Mouse (Mus musculus) large intestine, adult 2 months (tissue): ENCODE results near the gene Npas3. TPM values are rescaled to one million over a fixed set of nuclear protein-coding genes. Genes with fewer than 3 reads are reported as not detected.

Experiments used
- DNase-seq: peaks from one replicate; pipeline ENCODE4 v3.0.0-alpha.2; 2012; ENCODE audit warnings: low read depth, low spot score
- WGBS: fragments of 180-500 bp; shearing (Covaris S2); methylation state at CpG from one replicate; pipeline ENCODE4 v1.1.7; 2018; 5-methylcytosine and 5-hydroxymethylcytosine counted together
- polyA plus RNA-seq: library from polyadenylated mRNA; depleted of rRNA; stranded (reverse); fragments of >200 nt; gene quantifications from 2 replicates; pipeline ENCODE4 v1.2.3, GENCODE M21; 2012

The Npas3 gene
- polyA plus RNA-seq, 1 experiment = 0.04 TPM

GRCm38 (mm10) chr12:53365751-53366150 lies 117.3 kb downstream of the Npas3 start:
- WGBS = 90% methylated on average over 5 of the region's 5 CpGs

DNA sequence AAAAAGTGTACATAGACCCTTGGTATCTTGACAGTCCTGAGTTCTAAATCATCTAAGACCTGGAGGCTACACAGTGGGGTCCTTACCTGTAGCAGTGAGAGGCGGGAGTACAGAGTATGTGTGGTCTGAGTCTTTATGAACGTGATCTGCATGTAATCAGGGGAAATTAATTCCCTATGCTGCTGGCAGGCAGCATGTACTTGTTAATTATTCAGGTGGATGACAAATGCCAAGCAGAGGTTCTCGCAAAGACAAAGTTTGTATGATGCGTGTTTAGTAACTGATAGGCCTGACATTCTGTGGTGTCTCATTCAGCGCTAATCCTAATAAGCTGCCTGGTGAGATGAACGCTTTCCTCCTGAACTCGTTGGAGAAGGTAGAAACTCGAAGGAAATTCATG lies 136.4 kb downstream of the Npas3 start:
- WGBS = 86% methylated on average over 8 of the region's 8 CpGs
- no peak for DNase-seq

More at GRCm38 (mm10) chr12:53365751-53366150, 117.3 kb downstream of the Npas3 start:
- DNase-seq = no peak

DNA sequence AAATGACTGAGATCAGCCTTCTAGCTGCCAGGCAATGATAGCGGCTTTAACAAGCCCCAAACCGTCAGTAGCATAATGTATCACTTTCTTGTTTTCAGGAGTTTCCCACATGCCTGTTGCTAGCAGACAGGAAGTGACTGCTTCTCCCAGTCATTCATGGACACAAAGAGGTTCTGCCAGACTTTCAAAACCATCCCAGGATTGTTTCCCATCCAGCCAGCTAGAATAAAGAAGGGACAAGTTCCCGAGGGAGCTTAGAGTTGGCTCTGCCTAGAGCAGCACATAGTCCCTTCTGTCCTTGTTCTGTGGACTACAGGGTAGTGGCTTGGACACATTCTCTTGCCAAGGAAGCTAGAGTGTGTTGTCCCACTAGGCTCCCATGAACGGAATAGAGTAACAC lies 157.4 kb downstream of the Npas3 start:
- DNase-seq = no peak
- WGBS = 60% methylated on average over 4 of the region's 4 CpGs

- DNase-seq = no peak
- WGBS = 25% methylated on average over 3 of the region's 3 CpGs
These were observed 159.3 kb downstream of the Npas3 start for GRCm38 (mm10) chr12:53407776-53408175.

GRCm38 (mm10) chr12:53409711-53410110 lies 161.2 kb downstream of the Npas3 start:
- WGBS = 70% methylated on average over 4 of the region's 4 CpGs
- DNase-seq = no peak

DNA sequence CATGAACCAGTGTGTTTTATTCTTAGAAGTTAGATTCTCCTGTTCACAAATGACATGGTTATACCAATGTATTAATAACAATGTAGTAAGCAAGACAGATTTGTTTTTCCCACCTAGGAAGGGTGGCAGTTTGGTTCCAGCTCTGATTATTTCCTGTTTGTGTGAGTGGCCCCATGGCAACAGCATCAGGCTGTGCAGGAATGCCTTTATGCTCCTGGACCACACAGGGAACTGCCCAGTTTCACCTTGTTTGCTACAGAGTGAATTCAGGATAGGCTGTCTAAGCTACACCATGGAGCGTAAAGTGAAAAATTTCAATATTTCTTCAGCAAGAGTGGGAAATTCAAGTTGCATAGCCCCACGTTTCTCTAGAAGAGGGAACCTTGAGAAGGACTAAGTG lies 162.2 kb downstream of the Npas3 start:
- 93% methylated on average over 2 of the region's 2 CpGs for WGBS
- DNase-seq = no peak

DNA sequence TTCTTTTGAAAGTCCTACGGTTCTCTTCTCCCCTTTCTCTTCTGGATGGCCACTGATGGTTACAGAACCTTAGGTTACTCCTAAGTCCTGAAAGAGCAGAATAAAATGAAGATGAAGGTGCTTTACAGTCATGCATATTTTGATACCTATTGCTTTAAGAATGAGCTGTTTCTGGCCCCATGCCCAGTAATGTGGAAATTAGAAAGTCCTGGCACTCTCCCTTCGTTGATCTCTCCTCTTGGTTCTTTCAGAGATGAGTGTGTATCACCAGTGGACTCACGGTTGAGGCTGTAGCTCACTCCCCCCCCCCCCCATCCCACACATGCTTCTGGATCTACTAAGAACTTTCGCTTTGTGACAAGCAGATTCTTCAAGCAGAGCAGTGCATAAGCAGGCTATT lies 167.6 kb downstream of the Npas3 start:
- 48% methylated on average over 4 of the region's 4 CpGs for WGBS
- DNase-seq = no peak

GRCm38 (mm10) chr12:53421701-53422100 lies 173.2 kb downstream of the Npas3 start:
- DNase-seq = no peak
- 70% methylated on average over 4 of the region's 4 CpGs for WGBS

GRCm38 (mm10) chr12:53423631-53424030 lies 175.2 kb downstream of the Npas3 start:
- DNase-seq = no peak
- WGBS = 72% methylated on average over 2 of the region's 2 CpGs

GRCm38 (mm10) chr12:53426006-53426405 lies 177.5 kb downstream of the Npas3 start:
- DNase-seq = no peak
- 80% methylated on average over 2 of the region's 2 CpGs for WGBS

- WGBS = 83% methylated on average over 10 of the region's 10 CpGs
- DNase-seq = no peak
These were observed 178.7 kb downstream of the Npas3 start for GRCm38 (mm10) chr12:53427153-53427552.

GRCm38 (mm10) chr12:53442029-53442428 lies 193.6 kb downstream of the Npas3 start:
- 24% methylated on average over 2 of the region's 2 CpGs for WGBS
- DNase-seq = no peak

- 50% methylated on average over 8 of the region's 8 CpGs for WGBS
- no peak for DNase-seq
These were observed 199.0 kb downstream of the Npas3 start for GRCm38 (mm10) chr12:53447469-53447868.

GRCm38 (mm10) chr12:53448040-53448439 lies 199.6 kb downstream of the Npas3 start:
- no peak for DNase-seq
- 17% methylated on average over 3 of the region's 3 CpGs for WGBS

DNA sequence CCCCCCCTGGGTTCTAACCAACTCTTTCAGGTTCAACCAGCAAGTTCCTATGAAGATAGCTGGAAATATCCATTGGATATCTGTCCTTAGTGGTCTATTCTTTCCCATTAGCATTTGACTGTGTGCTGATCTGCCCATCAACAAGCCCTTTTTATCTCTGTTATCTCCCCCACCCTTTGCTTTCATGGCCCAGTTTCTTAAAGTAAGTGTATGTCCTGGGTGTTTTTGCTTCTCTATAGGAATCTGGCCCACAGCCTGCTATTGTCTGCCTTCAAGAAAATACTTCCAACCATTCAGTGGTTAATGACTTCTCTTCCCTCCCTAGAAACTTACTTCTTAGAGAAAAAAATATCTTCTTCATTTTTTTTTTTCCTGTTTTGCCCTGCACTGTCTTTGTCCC lies 219.1 kb downstream of the Npas3 start:
- DNase-seq = no peak

DNA sequence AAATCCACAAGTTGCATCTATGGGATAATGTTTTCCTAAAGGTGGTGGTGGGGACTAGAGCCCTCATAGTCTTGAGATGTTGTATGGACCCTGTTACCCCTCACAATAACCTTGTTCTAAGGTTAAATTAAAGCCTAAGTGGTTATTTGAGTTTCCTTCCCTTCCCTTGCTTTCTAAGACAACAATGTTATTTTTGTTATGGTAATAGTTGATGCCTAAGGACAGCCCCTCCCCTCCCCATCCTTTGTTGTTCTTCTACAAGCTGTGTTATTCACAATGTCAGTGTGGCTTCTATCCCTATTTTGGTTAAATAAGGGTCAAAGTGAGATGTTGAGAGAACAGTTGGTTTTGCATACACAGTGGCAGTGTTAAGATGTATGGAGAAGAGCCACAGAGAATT lies 226.0 kb downstream of the Npas3 start:
- no peak for DNase-seq

DNA sequence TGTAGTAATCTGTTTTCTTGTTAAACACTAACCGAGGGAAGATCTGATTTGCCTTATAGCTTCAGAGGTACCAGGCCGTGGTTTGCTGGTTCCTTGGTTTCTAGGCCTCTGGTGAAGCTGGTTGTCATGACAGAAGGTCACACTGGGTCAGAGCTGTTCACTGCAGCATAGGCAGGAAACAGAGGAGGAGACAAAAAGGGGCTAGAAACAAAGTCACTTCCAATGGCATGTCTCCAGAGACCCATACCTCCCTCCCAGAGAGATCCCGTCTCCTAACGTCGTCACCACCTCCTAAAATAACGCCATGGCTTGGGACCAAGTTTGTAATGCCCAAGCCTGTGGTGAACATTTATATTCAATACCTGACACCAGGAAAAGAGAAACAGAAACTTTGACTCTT lies 236.4 kb downstream of the Npas3 start:
- 79% methylated on average over 6 of the region's 6 CpGs for WGBS

GRCm38 (mm10) chr12:53496386-53496785 lies 247.9 kb downstream of the Npas3 start:
- DNase-seq = no peak

More for the DNA sequence above, 236.4 kb downstream of the Npas3 start:
- DNase-seq = no peak

DNA sequence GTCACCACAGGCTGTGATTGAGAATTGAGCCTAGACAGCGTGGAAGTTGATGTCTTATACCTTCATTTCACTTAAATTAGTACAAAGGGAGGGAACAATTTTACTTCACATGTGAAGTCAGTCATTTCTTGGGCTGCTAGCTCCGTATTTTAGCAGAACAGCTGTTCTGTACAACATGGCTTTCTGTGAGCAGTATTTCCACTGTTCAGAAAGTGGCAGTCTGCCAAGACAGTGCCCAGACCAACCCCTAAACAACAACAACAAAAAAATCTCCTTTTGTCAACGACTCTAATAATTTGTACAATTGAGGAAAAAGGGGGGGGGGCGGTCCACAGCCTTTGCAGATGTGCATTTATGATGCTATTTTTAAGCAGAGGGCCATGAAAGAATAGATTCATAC lies 266.4 kb downstream of the Npas3 start:
- DNase-seq = no peak

GRCm38 (mm10) chr12:53519556-53519955 lies 271.1 kb downstream of the Npas3 start:
- 86% methylated on average over 4 of the region's 4 CpGs for WGBS

More for the DNA sequence above, 266.4 kb downstream of the Npas3 start:
- 68% methylated on average over 4 of the region's 4 CpGs for WGBS

DNA sequence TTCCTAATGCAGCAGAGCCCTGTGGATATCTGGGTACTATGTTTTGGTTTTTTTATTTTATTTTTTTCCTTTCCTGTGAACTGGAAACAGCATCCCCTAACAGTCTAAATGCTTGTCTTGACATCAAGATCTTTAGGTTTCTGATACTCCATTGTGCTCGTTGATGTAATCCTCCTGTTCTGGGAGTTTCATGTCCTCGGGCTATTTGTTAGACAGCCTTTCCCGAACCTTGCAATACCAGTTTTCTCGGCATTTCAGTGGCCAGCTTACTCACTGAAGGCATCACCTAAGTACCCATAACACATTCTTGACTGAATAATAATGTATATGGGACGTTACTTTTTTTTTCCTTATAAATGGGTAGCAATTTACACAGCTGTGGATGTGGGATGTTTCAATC lies 274.2 kb downstream of the Npas3 start:
- 67% methylated on average over 5 of the region's 5 CpGs for WGBS
- no peak for DNase-seq

More at GRCm38 (mm10) chr12:53519556-53519955, 271.1 kb downstream of the Npas3 start:
- DNase-seq = no peak

GRCm38 (mm10) chr12:53527046-53527445 lies 278.6 kb downstream of the Npas3 start:
- WGBS = 92% methylated on average over 3 of the region's 3 CpGs
- DNase-seq = no peak
